Mouse (Mus musculus) MEL (cell line): ENCODE data around the gene Defb22.

Experiments
- CTCF ChIP-seq, 3 experiments: IDR thresholded peaks in 2 of 3; conservative IDR thresholded peaks in 1 of 3; 2 replicates each; pipeline ENCODE4 v1.5.1; 2011 to 2012; ENCODE audit warnings: low read length in 3 of 3, low read depth in 2 of 3, mild to moderate bottlenecking in 2 of 3, improper control_type of control experiment in 1 of 3, inconsistent platforms in 1 of 3, mixed read lengths in 1 of 3, moderate library complexity in 1 of 3; ENCODE audit not compliant: control insufficient read depth in 1 of 3, insufficient read depth in 1 of 3, poor library complexity in 1 of 3, severe bottlenecking in 1 of 3
- EP300 ChIP-seq, 2 experiments: IDR thresholded peaks; 2 replicates each; pipeline ENCODE4 v1.6.1; 2011; ENCODE audit warnings: improper control_type of control experiment in 2 of 2, low read length in 2 of 2, low read depth in 1 of 2, mild to moderate bottlenecking in 1 of 2
- JUND ChIP-seq: IDR thresholded peaks from 2 replicates; pipeline ENCODE4 v1.6.1; 2011; ENCODE audit warnings: low read depth, mild to moderate bottlenecking, improper control_type of control experiment, low read length
- KAT2A ChIP-seq: conservative IDR thresholded peaks from 2 replicates; pipeline ENCODE4 v1.6.1; 2012; ENCODE audit warnings: low read depth, low read length, improper control_type of control experiment, inconsistent platforms
- MEF2A ChIP-seq: IDR thresholded peaks from 2 replicates; pipeline ENCODE4 v1.6.1; 2014; ENCODE audit warnings: low read depth, mild to moderate bottlenecking, inconsistent platforms, low read length, improper control_type of control experiment; ENCODE audit not compliant: poor library complexity, insufficient replicate concordance, severe bottlenecking; ENCODE audit errors: extremely low read depth
- MYC ChIP-seq: IDR thresholded peaks from 2 replicates; pipeline ENCODE4 v1.6.1; 2011; ENCODE audit warnings: low read depth, mild to moderate bottlenecking, low read length, improper control_type of control experiment, moderate library complexity
- POLR2A ChIP-seq, 2 experiments: IDR thresholded peaks; 2 replicates each; pipeline ENCODE4 v1.6.1; 2011 to 2012; ENCODE audit warnings: low read length in 2 of 2, mild to moderate bottlenecking in 2 of 2, control low read depth in 1 of 2, improper control_type of control experiment in 1 of 2, low read depth in 1 of 2, moderate library complexity in 1 of 2; ENCODE audit not compliant: control insufficient read depth in 1 of 2, insufficient read depth in 1 of 2, poor library complexity in 1 of 2
- RCOR1 ChIP-seq: IDR thresholded peaks from 2 replicates; pipeline ENCODE4 v1.6.1; 2012; ENCODE audit warnings: low read depth, mild to moderate bottlenecking, inconsistent platforms, low read length, improper control_type of control experiment
- TCF12 ChIP-seq: IDR thresholded peaks from 2 replicates; pipeline ENCODE4 v1.6.1; 2014; ENCODE audit warnings: low read depth, mild to moderate bottlenecking, inconsistent platforms, low read length, improper control_type of control experiment, moderate library complexity
- ZNF384 ChIP-seq: IDR thresholded peaks from 2 replicates; pipeline ENCODE4 v1.6.1; 2012; ENCODE audit warnings: low read depth, mild to moderate bottlenecking, inconsistent platforms, low read length, improper control_type of control experiment

- TF ChIP-seq ZNF384 (peak; percentile 93), EP300 (IDR thresholded peaks at IDR 0.05; ENCODE audit: low read depth in 1 of 2, low read length in 2 of 2) (peak; percentile 59 to 61), POLR2A (IDR thresholded peaks at IDR 0.05; ENCODE audit: control insufficient read depth in 1 of 2, insufficient read depth in 1 of 2, low read depth in 1 of 2, low read length in 2 of 2, poor library complexity in 1 of 2) (no peak), RCOR1 (no peak), CTCF (IDR thresholded peaks at IDR 0.05 in 2 of 3, conservative IDR thresholded peaks at IDR 0.05 in 1 of 3; ENCODE audit: control insufficient read depth in 1 of 3, insufficient read depth in 1 of 3, low read depth in 2 of 3, low read length in 3 of 3, poor library complexity in 1 of 3, severe bottlenecking in 1 of 3) (no peak), KAT2A (no peak), MEF2A (no peak), MYC (no peak), JUND (no peak), TCF12 (no peak)
Measured at GRCm38 (mm10) chr2:152446642-152447041, 43.3 kb downstream of the Defb22 start.
